Mouse (Mus musculus): ENCODE measurements at regions not wholly inside any gene's neighbourhood (a gene's known extent, or its start where the extent isn't known, plus 50 kb on each side); places are given as distances from the start of the nearest gene placed in this dataset.

DNA sequence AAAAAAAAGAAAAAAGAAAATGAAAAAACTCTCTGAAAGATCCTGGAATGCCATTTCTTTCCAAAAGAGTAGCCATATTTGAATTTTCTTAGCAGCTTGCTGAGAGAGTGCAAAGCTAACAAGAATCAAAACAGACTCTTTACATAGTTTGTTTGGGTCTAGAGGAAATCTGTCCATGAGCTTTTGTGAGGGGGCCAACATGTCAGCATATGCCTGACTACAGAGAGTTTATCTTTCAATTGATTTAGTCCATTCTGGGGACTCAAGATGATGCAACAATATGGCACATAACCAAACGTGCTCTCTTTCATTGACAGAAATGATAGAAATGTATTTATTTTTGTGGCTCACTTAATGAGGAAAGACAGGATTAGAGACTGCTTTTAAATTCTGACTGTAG lies 822.8 kb upstream of the Acvr2a start:
- no peak for DNase-seq (ENCODE audit: low spot score)

DNA sequence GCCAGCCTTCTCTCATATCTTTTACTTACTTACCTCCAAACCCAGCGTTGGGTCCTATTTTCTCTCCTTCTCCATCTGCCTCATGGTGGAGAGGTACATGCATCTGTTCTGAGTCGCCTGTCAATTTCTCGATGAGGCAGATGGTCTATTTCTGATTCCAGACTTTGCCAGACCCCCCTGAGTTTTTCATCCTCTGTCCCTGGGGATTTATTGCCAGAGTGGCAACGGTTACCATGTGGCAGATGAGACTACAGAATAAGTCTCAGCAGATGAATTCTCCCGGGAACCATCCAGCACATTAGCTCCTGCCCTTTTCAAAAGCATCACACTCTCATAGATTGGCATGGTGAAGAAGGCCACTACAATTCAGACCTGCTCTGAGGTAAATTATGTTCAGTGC lies 819.7 kb upstream of the Acvr2a start:
- DNase-seq (ENCODE audit: low spot score): no peak

DNA sequence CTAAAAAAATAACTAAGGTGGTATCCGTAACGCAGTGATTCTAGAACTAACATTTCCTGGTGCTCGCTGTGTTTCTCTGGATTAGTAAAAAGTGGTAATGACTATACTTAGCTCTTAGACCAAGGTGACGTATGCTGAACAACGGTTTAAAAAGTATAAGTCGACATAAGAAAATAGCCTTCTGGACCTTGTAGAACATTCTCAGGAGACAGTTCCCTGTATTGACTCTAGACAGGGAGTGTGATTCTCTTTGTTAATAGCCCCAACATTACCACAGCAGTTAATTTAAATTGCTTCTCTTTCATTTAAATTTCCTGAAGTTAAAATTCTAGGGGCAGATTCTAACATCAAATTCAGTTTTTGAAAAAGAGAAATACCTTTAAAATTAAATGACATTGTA lies 812.7 kb upstream of the Acvr2a start:
- no peak for DNase-seq (ENCODE audit: low spot score)

DNA sequence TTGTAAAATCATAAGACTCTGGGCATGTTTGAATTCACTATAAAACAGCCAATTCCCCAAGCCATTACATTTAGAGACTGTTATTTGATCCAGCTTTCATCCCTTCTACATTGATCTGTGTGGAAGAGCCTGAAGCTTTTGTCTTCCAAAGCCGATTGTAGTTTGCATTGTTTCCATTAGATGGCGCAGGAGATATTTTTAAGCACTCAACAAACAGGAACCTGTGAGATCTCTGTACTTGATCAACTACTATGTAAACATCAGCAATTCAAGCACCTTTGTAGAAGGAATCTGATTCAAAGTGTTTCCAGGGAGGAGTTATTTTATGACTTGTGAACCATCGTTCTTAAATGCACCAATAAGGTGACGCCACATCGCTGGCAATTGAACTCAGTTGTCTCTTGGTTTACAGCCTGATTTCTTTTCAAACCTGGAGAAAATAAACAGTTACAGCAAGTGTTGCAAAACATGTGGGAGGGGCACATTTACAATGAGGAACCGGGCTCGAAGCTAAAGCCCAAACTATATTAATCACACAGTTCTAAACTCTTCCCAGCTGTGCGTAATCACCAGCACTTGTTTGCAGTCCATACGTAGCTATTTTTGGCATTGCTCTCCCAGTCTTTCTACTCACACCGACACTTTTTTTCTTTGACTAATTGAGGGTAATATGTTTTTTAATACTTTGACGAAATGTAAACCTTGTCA lies 812.0 kb upstream of the Acvr2a start:
- DNase-seq (ENCODE audit: low spot score): no peak

DNA sequence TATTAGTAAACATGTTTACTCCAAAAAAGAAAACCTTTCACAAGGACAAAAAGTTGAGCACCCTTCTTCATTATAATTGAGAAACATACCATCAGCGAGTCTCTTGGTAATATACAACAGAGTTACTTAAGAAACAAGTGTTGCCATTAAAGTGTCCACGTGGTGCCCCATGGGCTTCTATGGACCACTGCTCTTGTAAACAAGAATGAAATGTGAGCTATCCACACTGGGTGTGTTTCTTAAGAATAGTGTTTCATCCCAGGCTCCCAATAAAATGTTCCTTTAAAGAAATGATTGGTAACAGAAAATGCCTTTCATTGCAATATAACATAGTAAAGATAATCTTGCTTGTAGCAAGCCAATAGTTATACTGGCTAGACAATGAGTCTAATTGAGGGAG lies 803.6 kb upstream of the Acvr2a start:
- no peak for DNase-seq (ENCODE audit: low spot score)

DNA sequence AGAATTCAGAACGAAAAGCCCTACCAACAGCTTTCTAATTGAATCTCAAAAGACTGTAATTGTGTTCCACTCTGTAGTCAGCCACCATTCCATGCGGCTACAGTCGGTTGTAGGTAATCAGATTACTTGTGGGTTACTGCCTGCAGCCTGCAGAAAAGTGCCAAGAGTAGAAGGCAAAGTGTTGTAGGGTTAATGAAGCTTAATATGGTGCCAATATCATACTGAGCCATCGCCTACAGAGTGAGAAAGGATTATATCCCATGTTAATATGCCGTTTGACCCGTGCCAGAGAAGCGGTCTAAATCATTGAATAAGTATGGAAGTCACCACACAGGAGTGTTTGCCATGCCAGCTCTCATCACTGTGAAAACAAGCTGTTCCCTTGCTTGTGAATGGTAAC lies 786.4 kb upstream of the Acvr2a start:
- no peak for DNase-seq (ENCODE audit: low spot score)

DNA sequence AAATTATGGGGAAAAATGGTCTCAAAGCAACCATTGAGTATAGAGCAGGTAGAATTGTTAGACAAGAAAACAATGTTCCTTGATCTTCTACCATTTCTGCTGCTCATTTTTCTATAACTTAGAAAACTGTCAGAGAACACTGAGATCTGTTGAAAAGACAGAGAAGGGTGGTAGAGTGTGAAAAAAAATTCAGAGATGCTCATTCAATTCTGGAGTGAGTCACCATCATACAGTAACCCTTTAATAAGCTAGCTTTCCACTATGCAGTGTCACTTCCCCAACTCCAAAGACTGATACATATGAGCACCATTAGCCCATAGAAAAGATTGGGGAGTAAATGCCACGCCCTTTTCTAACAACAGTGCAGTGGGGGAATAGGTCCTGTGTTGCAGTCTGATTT lies 752.5 kb upstream of the Acvr2a start:
- DNase-seq (ENCODE audit: low spot score): no peak

DNA sequence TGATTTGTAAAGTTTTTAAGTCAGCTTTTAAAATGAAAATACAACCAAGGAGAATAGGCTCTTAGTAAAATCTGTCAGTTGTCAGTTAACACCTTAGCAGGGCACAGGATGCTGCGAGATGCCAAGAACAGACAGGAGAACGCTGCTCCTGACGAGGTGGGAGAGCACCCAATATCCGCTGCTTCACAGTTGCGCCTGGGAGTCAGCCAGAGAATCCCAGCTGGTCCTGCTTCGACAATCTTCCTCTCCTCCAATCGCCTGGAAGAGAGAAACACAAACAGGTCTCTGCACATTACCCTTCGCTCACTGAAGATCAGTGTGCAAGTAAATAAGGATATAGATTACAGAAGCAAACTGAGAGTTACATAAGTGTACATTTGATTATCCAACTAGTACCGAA lies 750.5 kb upstream of the Acvr2a start:
- no peak for DNase-seq (ENCODE audit: low spot score)

DNA sequence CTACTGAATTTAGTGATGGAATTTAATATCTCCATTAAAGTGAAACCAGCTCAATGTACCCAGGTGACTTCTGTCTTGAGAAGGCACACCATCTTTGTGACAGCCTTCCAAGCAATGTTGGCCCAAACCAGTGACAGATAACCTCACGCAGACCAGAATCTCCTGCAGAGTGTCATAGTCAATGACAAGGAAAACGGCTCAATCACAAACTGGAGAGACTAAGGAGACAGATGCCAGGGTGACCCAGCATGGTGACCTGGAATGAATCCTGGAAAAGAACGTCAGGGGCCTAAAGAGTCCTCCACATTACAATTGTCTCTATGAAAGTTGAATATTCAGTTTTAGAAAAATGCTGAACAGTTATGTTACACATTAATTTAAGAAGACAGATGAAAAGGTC lies 748.7 kb upstream of the Acvr2a start:
- DNase-seq (ENCODE audit: low spot score): no peak

DNA sequence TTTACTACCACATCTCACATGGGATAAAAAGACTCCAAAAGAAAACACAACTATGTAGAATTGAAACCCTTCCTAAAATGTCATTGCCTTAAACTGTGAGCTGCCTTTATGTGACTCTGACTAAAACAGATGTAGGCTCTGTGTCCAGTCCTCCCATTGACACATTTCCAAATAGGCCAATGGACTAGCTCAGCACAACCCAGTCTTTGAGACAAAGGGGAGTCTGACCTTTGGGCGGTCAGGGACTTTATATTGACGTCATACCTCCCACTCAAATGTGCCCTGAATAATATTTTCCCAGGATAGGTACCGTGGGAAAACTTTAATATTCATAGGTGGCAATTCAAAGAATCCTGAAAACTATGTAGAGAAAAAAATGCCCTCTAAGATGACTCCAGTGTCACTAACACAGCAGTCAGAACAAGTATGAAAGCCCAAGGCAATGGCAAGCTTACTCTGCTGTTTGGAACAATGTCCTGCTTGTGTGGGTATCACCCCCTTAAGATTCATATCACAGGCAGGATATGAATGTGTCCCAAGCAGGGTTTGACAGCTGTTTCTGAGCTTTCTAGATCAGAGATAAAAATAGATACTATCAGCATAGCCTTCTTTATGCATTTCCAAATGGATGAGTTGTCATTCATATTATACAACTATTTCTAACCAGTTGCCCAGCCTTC lies 731.6 kb upstream of the Acvr2a start:
- DNase-seq (ENCODE audit: low spot score): no peak

DNA sequence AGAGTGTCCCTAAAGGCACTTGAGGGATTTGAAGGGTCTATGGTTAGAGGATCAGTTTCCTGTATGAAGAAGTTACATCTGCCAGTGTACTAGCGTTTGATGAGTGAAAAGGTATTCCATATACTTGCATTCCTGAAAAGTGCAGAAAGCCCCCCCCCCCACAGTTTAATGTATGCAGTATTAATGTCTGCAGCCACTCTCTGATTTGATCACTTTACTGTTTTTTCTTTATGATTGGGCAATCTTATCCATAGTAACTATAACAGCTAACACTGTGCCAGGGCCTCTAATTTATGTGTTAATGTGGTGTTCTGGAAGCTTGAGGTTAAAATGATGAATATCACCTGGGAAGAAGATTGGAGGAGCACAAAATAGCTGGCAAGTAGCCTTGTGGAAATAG lies 715.6 kb upstream of the Acvr2a start:
- DNase-seq (ENCODE audit: low spot score): no peak

DNA sequence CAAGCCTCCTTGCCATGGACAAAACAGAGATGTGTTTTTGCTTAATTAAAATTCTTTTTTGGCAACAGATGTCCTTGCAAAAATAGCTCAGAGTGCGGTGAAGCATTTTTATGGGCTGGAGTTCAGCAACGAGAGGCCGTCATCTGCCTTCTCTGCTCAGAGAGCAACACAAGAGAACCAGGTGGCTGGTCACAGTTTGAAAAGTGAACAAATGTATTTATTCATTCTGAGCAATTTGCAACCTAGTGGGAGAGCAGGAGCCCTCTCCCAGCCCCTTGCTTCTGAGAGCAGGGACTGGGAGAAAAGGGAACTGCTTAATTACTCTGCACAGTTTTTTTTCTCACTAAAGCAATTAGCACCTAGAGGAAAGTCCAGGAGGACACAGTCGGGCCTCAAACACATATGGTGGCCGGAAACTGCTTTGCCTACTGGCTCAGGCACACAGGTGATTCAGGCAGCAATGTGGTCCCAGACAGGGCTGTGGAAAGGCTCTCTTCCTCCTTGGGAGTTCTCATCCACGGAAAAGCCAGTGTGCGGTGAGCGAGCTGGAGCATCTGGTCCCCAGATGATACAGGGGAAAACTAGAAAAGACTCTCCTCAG lies 714.9 kb upstream of the Acvr2a start:
- no peak for DNase-seq (ENCODE audit: low spot score)

DNA sequence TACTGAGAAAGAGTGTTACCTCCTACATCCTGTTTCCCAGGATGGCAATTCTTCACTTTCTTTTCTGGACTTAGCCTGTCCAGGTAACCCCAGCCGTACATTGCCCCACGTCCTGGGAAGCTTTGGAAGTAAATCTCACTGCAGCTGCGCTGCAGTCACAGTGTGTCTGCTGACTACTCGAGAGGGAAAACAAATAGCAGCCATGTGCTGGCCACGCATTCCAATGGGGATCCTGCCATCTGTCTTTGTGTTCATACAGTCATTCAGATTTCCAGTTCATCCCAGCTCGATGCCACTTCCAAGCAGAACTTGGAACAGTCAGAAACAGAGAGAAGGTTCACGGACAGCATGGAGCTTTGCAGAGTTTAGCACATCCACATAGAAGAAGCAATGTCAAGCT lies 690.2 kb upstream of the Acvr2a start:
- DNase-seq (ENCODE audit: low spot score): no peak

DNA sequence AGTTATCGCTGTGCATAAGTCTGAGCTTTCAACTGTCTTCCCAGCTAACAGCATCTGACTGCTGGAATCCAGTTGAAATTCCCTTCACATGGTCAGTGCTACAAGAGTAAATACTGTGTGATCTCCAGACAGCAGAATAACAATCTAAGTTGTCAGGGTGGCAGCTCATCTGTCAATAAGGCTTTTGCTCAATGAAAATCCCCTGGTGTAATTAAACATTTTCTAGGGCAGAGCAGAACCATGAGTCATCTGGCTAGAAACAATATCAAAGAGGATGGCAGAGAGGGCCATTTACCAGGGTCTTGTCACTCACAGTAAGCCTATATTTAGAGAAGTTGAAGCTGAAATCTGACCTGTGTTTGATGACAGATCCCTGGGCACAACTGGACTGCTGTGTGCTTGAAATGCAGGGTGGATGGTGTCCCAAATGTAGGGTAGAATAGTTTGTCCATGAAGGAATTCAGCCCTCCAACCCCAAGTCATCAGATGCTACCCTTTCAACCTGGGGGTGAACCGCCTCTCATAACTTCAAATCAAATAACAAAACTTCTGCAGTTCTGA lies 675.8 kb upstream of the Acvr2a start:
- DNase-seq (ENCODE audit: low spot score): no peak

DNA sequence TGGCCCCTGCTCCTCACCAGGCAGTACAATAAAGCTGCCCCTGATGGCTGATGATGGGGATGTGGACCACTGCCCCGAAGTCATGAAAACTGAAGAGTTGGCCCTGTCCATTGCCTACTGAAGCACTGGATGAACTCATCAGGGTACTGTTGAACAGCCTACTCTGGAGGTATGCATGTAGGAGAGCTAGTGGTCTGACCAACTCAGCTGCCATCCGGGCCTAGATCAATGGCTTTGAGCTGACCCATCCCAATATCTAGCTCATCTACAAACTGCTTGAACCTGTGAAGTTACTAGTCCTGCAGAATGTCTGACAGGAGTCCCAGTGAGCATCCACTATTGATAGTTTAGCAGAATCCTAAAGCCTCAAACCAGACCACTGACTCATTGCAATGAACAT lies 672.6 kb upstream of the Acvr2a start:
- DNase-seq (ENCODE audit: low spot score): no peak

DNA sequence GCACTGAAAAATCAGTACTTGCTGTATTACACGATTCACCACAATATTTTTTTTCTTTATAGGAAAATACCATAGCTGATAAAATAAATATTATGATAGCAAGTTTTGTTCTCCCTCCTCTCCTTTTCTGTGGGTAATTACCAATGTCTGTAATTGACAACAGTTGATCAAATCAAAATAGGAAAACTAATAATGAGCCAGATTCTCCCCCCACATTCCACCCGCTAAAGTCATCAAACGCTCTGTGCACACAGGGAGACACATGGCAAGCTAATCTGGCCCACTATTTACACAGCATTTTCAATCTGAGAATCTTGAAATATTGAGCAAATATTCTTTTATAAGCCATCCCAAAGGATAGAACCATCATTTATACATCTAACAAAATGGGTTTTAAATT lies 659.2 kb upstream of the Acvr2a start:
- no peak for DNase-seq (ENCODE audit: low spot score)

DNA sequence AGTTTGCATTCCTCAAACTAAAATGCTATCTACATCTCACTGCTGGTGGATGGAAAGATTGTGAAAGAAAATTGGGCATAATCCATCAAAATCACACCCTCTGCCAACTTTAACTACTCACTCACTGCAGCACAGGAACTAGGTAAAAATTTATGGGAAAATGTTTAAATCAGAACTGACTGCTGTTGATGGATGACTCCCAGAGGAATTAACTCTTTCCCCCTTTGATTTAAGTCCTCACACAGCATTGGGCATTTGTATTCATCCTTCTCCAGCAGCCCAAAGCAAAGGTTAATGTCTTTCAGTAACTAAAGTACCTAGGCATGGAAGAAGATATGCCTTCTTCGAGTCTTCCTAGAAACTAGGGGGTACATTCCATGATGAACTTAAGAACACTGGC lies 641.3 kb upstream of the Acvr2a start:
- DNase-seq (ENCODE audit: low spot score): no peak

DNA sequence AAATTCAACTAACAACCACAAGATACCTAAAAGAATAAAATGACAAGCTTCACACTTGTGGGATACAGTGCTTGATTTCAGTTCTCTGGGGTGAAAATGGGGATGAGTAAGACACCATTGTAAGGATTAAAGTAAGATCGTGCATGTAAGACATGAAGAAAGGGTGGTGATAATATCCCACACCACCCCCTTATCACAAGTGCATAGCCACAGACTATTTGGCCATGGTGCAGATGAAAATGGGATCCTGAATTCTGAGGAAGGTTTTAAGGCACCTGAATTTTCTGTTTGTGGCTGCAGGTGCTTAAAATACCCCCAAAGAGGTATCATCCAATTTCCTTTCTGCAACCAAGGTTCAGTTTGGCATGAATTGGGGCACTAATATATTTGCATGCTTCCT lies 627.7 kb upstream of the Acvr2a start:
- DNase-seq (ENCODE audit: low spot score): no peak

DNA sequence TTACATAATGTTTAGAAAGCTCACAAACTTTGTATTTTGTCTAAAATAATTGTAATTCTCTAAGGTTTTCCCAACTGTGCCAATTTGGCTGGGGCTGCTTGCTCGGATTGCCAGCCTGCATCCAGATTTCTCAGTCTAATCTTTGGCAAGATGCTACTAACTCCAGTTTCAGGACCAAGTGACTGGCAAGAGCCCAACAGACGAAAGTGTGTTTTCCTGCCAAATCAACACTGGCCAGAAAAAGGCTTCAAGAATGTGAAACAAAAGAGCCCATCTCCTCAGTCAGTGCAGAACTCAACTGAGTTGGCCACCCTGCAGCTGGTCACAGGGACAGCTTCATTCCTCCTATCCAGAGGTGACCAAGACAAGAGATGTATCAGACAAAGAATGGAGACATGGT lies 627.3 kb upstream of the Acvr2a start:
- DNase-seq (ENCODE audit: low spot score): peak; percentile 2

DNA sequence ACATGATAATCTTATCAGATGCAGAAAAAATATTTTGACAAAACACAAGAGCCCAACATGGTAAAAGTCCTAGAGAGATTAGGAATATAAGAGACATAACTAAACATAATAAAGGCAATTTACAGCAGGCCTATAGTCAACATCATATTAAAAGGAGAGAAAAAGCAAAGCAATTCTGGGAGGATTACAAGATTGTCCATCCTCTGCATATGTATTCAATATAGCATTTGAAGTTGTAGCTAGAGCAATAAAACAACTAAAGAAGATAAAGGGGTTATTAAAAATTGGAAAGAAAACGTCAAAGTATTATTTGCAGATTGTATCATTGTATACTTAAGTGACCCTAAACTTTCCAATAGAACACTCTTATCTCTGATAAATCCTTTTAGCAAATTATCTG lies 602.1 kb upstream of the Acvr2a start:
- DNase-seq (ENCODE audit: low spot score): no peak

DNA sequence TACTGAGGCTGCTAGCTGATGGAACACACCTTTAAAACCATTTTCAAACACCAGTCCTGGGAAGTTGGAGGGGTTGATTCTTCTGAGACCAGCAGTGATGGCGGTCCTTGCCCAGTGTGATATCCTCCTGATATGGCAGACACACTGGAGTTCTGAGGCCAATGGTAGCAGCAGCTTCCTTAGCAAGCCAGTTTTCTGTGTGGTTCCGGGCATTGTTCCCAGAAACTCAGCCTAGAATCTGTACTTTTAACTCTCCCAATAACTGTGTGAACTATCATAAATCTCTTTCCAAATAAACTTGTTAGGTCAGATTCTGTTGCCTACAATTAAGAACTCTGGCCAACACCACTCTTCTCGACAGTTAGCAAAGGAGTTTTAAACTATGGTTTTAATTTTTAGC lies 593.1 kb upstream of the Acvr2a start:
- no peak for DNase-seq (ENCODE audit: low spot score)

DNA sequence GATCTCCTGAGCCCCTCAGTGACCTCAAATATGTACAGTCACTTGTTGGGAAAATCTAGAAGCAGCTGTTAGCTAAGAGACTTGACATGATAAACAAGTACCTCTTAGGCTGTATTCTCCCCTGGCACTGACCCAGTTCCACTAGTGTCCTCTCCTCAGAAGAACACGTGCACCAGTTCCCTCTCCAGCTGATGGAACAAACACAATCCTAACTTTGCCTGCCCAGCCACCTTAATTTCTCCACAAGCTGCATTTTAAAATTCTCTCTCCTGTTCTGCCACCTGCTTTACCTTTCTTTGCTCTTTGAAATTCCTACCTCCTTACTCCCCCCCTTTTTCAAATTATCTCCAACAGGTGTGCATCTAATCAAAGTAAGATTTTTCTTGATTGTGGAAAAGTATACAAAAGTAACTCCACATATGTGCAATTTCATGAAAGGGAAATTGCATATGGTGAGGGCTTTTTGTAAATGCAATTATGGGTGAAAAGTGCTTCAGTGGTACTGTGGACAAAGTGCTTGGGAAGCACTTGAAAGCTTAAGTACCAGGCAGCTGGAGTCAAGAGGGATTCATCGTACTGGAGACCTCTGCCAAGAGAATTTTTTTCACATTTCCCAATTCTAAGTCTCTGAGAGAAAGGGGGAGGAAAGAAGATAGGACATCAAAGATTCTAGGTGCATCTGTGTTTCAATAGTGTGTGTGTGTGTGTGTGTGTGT lies 590.7 kb upstream of the Acvr2a start:
- no peak for DNase-seq (ENCODE audit: low spot score)

DNA sequence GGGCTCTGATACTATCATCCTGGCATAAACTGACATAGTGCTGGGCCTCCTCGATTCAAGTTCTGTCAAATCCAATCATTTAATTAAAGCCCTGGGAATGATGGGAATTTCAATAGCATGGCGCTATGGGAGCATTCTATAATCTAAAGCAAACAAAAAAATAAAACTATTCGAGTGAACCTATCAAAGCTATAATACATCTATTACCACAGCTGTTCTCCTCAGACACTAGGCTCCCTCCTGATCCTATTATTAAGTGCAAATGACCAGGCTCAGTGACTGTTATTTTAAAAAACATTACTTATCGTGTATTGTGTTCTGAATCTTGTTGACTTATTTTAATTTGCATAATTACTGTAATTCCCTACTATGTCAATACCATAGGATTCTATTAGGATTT lies 563.7 kb upstream of the Acvr2a start:
- no peak for DNase-seq (ENCODE audit: low spot score)
